Mouse (Mus musculus) midbrain, embryonic 13.5 days (tissue): ENCODE results near the gene Cyp4b1. TPM values are rescaled to one million over a fixed set of nuclear protein-coding genes. Genes with fewer than 3 reads are reported as not detected.
"Not testable (repeated sequence)": the region's sequence is repeated elsewhere in the genome, so short reads cannot be mapped to it uniquely, and the experiment has no call there.

Experiments
- ATAC-seq: fragments of 200-750 bp; cut with Nextera tagmentation; 2 replicates; pipeline ENCODE4 v1.8.0; 2017; ENCODE audit warnings: mild to moderate bottlenecking, moderate TSS enrichment, moderate library complexity
- H3K27ac ChIP-seq: fragments of 300-500 bp; sonication (generic); 2 replicates; pipeline ENCODE4 v1.5.1; 2015; ENCODE audit warnings: inconsistent platforms, mild to moderate bottlenecking, moderate library complexity
- H3K27me3 ChIP-seq: fragments of 300-500 bp; sonication (generic); 2 replicates; pipeline ENCODE4 v1.6.1; 2015; ENCODE audit warnings: mild to moderate bottlenecking, inconsistent platforms
- H3K36me3 ChIP-seq: fragments of 300-500 bp; sonication (generic); 2 replicates; pipeline ENCODE4 v1.6.1; 2015; ENCODE audit warnings: mild to moderate bottlenecking, inconsistent platforms
- H3K4me1 ChIP-seq: fragments of 300-500 bp; sonication (generic); replicated peaks from 2 replicates; pipeline ENCODE4 v1.6.1; 2015; ENCODE audit warnings: inconsistent platforms
- H3K4me2 ChIP-seq: fragments of 300-500 bp; sonication (generic); replicated peaks from 2 replicates; pipeline ENCODE4 v1.6.1; 2015; ENCODE audit warnings: moderate library complexity, mild to moderate bottlenecking, inconsistent platforms
- H3K4me3 ChIP-seq: fragments of 300-500 bp; sonication (generic); replicated peaks from 2 replicates; pipeline ENCODE4 v1.5.1; 2015; ENCODE audit warnings: mild to moderate bottlenecking, inconsistent platforms
- H3K9ac ChIP-seq: fragments of 300-500 bp; sonication (generic); replicated peaks from 2 replicates; pipeline ENCODE4 v1.6.1; 2015; ENCODE audit warnings: mild to moderate bottlenecking, inconsistent platforms
- H3K9me3 ChIP-seq: fragments of 300-500 bp; sonication (generic); 2 replicates; pipeline ENCODE4 v1.6.1; 2016; ENCODE audit warnings: mild to moderate bottlenecking, inconsistent platforms
- WGBS: fragments of 180-500 bp; shearing (Covaris S2); methylation state at CpG from one replicate; pipeline ENCODE4 v1.1.7; 2015; 5-methylcytosine and 5-hydroxymethylcytosine counted together
- polyA plus RNA-seq: library from polyadenylated mRNA; unstranded; fragments of >200 nt; fragmentation: Nextera tagmentation; extraction: Ambion mirVana; gene quantifications from 2 replicates; pipeline ENCODE4 v1.2.1, GENCODE M21; 2015

The Cyp4b1 gene
- polyA plus RNA-seq, result 0.12 and 0.22 TPM in 2 replicates

GRCm38 (mm10) chr4:115647580-115647979 is at the start of gene Cyp4b1:
Cyp4b1 (minus strand) TSS chr4:115647723.
- Histone ChIP-seq H3K9ac (no peak within 1 kb of the TSS), H3K36me3 (no peaks in the 10 kb centered on the region), H3K27me3 (no peaks in the 10 kb centered on the region), H3K4me2 (no peak within 1 kb of the TSS), H3K9me3 (no peaks in the 10 kb centered on the region), H3K27ac (no peak within 1 kb of the TSS), H3K4me1 (no peaks in the 10 kb centered on the region), H3K4me3 (no peak within 1 kb of the TSS)
- ATAC-seq, result no peak
- WGBS, result 88% methylated on average over 9 of the region's 9 CpGs

GRCm38 (mm10) chr4:115686299-115686698 is 38.8 kb upstream of the Cyp4b1 start:
- H3K27ac ChIP-seq, result no peak overlapping the region
- 0 out of 2 replicates have a peak, but pooled peaks cover 2% of the 10 kb centered on the region for H3K4me1 ChIP-seq
- H3K36me3 ChIP-seq, result no peaks in the 10 kb centered on the region
- ATAC-seq, result no peak
- H3K4me2 ChIP-seq, result no peak overlapping the region
- 34% methylated on average over 4 of the region's 4 CpGs for WGBS
- H3K27me3 ChIP-seq, result no peaks in the 10 kb centered on the region
- no peak overlapping the region for H3K9ac ChIP-seq
- no peak overlapping the region for H3K4me3 ChIP-seq
- no peaks in the 10 kb centered on the region for H3K9me3 ChIP-seq

- Histone ChIP-seq H3K4me3 (no peak overlapping the region), H3K27me3 (no peaks in the 10 kb centered on the region), H3K9me3 (no peaks in the 10 kb centered on the region), H3K27ac (no peak overlapping the region), H3K36me3 (no peaks in the 10 kb centered on the region), H3K4me1 (peaks cover 8% of the 10 kb centered on the region), H3K9ac (no peak overlapping the region), H3K4me2 (no peak overlapping the region)
- no peak for ATAC-seq
Observed at GRCm38 (mm10) chr4:115659190-115659589, 11.7 kb upstream of the Cyp4b1 start.

- ATAC-seq, result no peak; the same call in 1 of the 2 replicates
- Histone ChIP-seq H3K4me1 (peaks cover 8% of the 10 kb centered on the region), H3K4me3 (peak overlapping the region; percentile 56), H3K9me3 (no peaks in the 10 kb centered on the region), H3K27ac (no peak overlapping the region), H3K27me3 (no peaks in the 10 kb centered on the region), H3K4me2 (peak overlapping the region; percentile 92), H3K36me3 (no peaks in the 10 kb centered on the region), H3K9ac (no peak overlapping the region)
Observed at GRCm38 (mm10) chr4:115657867-115658249, 10.3 kb upstream of the Cyp4b1 start.

GRCm38 (mm10) chr4:115657104-115657866 is 9.8 kb upstream of the Cyp4b1 start:
- no peaks in the 10 kb centered on the region for H3K9me3 ChIP-seq
- 3% methylated on average over 29 of the region's 34 CpGs for WGBS
- ATAC-seq, result peak; percentile 93
- peak overlapping the region; percentile 79 for H3K9ac ChIP-seq
- H3K4me1 ChIP-seq, result peaks cover 8% of the 10 kb centered on the region
- peak overlapping the region; percentile 92 for H3K4me2 ChIP-seq
- peak overlapping the region; percentile 56 for H3K4me3 ChIP-seq
- no peak overlapping the region for H3K27ac ChIP-seq
- H3K27me3 ChIP-seq, result no peaks in the 10 kb centered on the region
- no peaks in the 10 kb centered on the region for H3K36me3 ChIP-seq

- not testable (repeated sequence) for H3K4me1 ChIP-seq, H3K4me2 ChIP-seq, H3K9me3 ChIP-seq, H3K27me3 ChIP-seq, H3K27ac ChIP-seq, H3K9ac ChIP-seq, H3K4me3 ChIP-seq, ATAC-seq, H3K36me3 ChIP-seq
- WGBS, result 95% methylated on average over 1 of the region's 1 CpGs
Observed at GRCm38 (mm10) chr4:115656535-115656922, 9.0 kb upstream of the Cyp4b1 start.

GRCm38 (mm10) chr4:115655841-115656534 is 8.5 kb upstream of the Cyp4b1 start:
- H3K9ac ChIP-seq, H3K27ac ChIP-seq, H3K4me2 ChIP-seq, H3K4me3 ChIP-seq, H3K27me3 ChIP-seq, ATAC-seq, H3K36me3 ChIP-seq, H3K4me1 ChIP-seq, H3K9me3 ChIP-seq: not testable (repeated sequence)
- 89% methylated on average over 7 of the region's 7 CpGs for WGBS

- no peak overlapping the region for H3K9ac ChIP-seq
- H3K4me1 ChIP-seq, result no peaks in the 10 kb centered on the region
- no peaks in the 10 kb centered on the region for H3K36me3 ChIP-seq
- H3K27ac ChIP-seq, result no peak overlapping the region
- H3K9me3 ChIP-seq, result no peaks in the 10 kb centered on the region
- no peak overlapping the region for H3K4me2 ChIP-seq
- WGBS, result 82% methylated on average over 5 of the region's 5 CpGs
- ATAC-seq, result no peak
- no peak overlapping the region for H3K4me3 ChIP-seq
- H3K27me3 ChIP-seq, result no peaks in the 10 kb centered on the region
Observed at GRCm38 (mm10) chr4:115650866-115651265, 3.3 kb upstream of the Cyp4b1 start.

- no peak for ATAC-seq
Observed at GRCm38 (mm10) chr4:115649344-115649743, 1.8 kb upstream of the Cyp4b1 start.

GRCm38 (mm10) chr4:115648752-115649151 is 1.2 kb upstream of the Cyp4b1 start:
- 82% methylated on average over 2 of the region's 2 CpGs for WGBS
- Histone ChIP-seq H3K27ac (no peak overlapping the region), H3K4me1 (no peaks in the 10 kb centered on the region), H3K36me3 (no peaks in the 10 kb centered on the region), H3K27me3 (no peaks in the 10 kb centered on the region), H3K9me3 (no peaks in the 10 kb centered on the region), H3K4me2 (no peak overlapping the region), H3K4me3 (no peak overlapping the region), H3K9ac (no peak overlapping the region)
- ATAC-seq, result no peak

More at GRCm38 (mm10) chr4:115649344-115649743, 1.8 kb upstream of the Cyp4b1 start:
- no peak overlapping the region for H3K4me2 ChIP-seq
- H3K36me3 ChIP-seq, result no peaks in the 10 kb centered on the region
- H3K27ac ChIP-seq, result no peak overlapping the region
- H3K9ac ChIP-seq, result no peak overlapping the region
- no peaks in the 10 kb centered on the region for H3K9me3 ChIP-seq
- H3K4me1 ChIP-seq, result no peaks in the 10 kb centered on the region
- H3K27me3 ChIP-seq, result no peaks in the 10 kb centered on the region
- H3K4me3 ChIP-seq, result no peak overlapping the region

- Histone ChIP-seq H3K27me3 (no peaks in the 10 kb centered on the region), H3K9ac (no peak overlapping the region), H3K4me3 (no peak overlapping the region), H3K4me2 (no peak overlapping the region), H3K4me1 (no peaks in the 10 kb centered on the region), H3K27ac (no peak overlapping the region), H3K36me3 (no peaks in the 10 kb centered on the region), H3K9me3 (no peaks in the 10 kb centered on the region)
- no peak for ATAC-seq
Observed at GRCm38 (mm10) chr4:115645371-115645770, 2.2 kb downstream of the Cyp4b1 start.

GRCm38 (mm10) chr4:115642967-115643754 is 4.4 kb downstream of the Cyp4b1 start:
- Histone ChIP-seq H3K4me2 (no peak overlapping the region), H3K9ac (no peak overlapping the region), H3K27ac (no peak overlapping the region), H3K36me3 (no peaks in the 10 kb centered on the region), H3K27me3 (no peaks in the 10 kb centered on the region), H3K9me3 (no peaks in the 10 kb centered on the region), H3K4me1 (no peaks in the 10 kb centered on the region), H3K4me3 (no peak overlapping the region)
- WGBS, result 78% methylated on average over 5 of the region's 5 CpGs
- ATAC-seq, result no peak
